Mouse (Mus musculus) ovary, postnatal 36 days (tissue): ENCODE measurements around the gene Slc22a19.
"Not testable (repeated sequence)": the region's sequence is repeated elsewhere in the genome, so short reads cannot be mapped to it uniquely, and the experiment has no call there.

Source experiments
- DNase-seq: peaks from one replicate; pipeline ENCODE4 v3.0.0; 2022; ENCODE audit warnings: low spot score, mixed read lengths

Slc22a19 gene

GRCm38 (mm10) chr19:7711148-7711547, at the start of gene Slc22a19:
Slc22a19 (minus strand) TSS chr19:7711310.
- no peak for DNase-seq

DNA sequence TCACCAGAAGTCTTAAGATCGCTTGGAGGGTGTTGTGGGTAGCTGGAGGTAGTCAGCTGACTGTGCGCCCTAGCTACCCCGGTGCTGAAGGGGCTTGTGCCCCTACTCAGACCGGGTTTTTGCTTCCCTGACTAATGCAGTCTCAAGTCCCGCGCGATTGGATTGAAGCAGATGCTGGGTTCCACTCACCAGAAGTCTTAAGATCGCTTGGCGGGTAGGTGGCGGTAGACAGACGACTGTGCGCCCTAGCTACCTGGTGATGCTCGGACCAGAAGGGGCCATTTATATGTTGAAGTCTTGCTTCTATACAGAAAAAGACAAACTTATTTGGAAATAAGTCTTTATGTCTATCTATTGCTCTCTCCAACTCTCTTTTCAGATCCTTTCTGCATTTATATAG, 42.3 kb upstream of the Slc22a19 start:
- DNase-seq = not testable (repeated sequence)

GRCm38 (mm10) chr19:7729543-7729942, 18.4 kb upstream of the Slc22a19 start:
- no peak for DNase-seq

- DNase-seq = not testable (repeated sequence)
Measured at GRCm38 (mm10) chr19:7693104-7693503, 18.0 kb downstream of the Slc22a19 start.

GRCm38 (mm10) chr19:7691259-7691658, 19.9 kb downstream of the Slc22a19 start:
- no peak for DNase-seq

GRCm38 (mm10) chr19:7687988-7688387, 23.1 kb downstream of the Slc22a19 start:
- DNase-seq = no peak

DNA sequence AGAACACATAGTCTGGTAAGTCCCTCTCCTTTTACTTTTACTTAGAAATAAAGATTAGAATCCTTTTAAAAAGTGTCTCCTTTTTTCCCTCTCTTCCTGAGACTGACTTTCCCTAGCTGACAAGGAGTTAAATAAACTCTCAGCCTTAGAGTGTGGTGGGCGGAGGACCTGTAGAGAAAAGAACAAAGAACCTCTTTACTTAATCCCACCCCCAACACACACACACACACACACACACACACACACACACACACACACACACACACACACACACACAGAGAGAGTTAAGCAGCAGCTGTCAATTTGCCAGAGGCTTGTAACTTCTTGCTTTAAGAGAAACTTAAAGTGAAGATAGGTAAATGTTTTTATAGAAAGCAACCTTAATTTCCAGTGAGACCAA, 39.1 kb downstream of the Slc22a19 start:
- no peak for DNase-seq

DNA sequence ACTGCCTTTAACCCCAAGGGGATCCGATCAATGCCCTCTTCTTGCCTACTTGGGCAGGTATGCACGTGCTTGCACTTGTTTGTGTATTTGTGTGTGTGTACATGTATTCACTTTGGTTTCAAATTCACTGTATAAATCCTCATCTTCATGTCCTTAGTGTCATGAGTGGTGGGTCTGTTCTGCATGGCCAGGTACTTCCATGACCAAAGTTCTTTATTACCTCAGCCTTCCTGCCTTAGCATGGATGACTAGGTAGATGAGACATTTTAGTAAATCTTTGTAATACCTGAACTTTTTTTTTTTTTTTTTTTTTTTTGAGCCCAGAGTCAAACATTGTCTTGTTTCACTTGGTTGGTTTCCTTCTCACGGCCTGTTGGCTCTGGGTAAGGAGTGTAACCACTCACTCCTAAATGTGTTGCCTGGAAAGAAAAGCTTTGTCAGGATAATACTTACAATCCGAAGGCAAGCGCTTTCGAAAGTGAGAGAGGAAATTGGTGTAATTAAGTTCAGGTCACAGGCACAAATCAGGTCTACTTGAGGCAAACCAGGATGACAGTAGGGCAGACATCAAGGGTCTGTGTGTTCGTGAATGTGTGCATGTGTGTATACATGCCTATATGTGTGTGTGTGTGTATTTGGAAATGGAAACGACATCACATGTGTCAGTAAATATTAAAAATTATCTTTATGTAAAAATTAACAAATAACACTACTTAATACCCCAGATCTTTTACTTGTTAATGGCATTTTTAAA, 62.0 kb downstream of the Slc22a19 start:
- no peak for DNase-seq

GRCm38 (mm10) chr19:7633786-7634185, 77.3 kb downstream of the Slc22a19 start:
- no peak for DNase-seq

DNA sequence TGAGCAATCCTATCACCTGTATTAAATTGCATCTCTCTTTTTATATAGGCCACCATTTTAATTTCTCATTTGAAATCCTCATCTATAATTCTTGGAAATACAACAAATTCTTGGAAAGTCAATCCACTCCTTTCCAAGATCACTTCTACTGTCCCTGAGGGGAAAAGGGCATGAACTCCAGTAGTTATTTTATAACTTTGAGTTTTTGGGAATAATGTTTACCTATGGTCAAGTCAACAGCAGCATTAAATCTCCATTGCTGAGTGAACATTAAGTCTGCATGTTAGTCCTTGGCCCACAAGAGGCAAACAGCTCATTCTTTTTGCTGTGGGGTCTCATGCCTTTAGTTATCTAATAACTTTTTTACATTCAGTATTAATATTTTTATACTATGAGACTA, 78.1 kb downstream of the Slc22a19 start:
- no peak for DNase-seq
